Mouse (Mus musculus) right cerebral cortex, postnatal 36 days (tissue): ENCODE measurements around the gene Tekt5.

Source experiments
- DNase-seq, 2 experiments: peaks; one replicate each; pipeline ENCODE4 v3.0.0; 2022; ENCODE audit warnings: low spot score in 2 of 2, mixed read lengths in 1 of 2

Gene Tekt5

DNA sequence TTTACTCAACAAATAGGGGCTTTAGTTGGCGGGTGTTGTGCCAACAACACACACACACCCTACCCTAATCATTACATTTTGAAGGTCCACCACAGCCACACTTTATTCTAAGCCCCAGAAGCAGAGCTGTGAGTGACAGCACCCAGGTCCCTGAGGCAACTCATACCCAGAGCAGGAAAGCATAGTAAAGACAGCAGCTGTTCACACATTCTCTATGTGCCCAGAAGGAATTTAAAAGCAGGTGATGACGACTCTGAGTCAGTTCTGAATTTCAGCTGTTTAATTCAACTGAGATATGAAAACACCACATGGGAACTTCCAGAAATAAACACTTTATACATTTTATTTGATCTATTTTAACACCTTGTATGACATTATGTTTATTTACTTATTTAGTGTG, 15.8 kb downstream of the Tekt5 start:
- peak in 1 of 2 experiments; percentile 42 for DNase-seq

GRCm38 (mm10) chr16:10377286-10377685, 18.0 kb downstream of the Tekt5 start:
- DNase-seq = no peak

DNA sequence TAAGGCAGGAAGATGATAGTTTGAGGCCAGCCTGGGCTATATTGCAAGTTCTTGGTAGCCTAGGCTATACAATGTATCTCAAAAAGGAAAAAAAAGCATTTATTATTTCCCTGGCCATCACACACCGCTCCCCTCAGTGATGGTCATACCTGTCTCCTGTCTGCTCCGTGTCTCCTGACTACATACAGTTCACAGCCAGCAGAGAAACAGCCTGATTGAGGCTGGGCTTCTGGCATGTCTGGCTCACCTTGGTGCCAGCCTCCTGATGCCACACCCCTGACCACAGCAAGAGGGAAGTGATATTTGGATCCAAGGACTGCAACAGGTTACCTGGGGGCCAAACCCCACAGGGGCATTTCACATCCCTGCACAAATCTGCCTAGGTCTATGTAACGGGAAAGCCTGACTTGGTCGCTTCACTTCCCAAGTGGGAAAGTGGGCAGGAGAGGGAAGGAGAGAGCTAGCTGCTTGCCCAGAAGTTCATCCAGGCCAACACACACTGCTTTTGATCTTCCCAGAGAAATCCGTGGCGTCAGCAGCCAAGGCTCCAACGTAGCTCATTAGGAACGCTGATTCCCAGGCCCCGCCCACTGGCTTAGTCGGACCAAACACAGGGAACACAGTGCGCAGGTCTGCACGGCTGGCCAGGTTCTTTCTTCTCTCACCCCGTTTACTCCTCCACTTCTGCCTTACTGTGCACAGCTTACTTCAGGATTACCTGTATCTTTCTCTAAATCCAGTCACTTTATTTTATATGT, 20.9 kb downstream of the Tekt5 start:
- DNase-seq = no peak

DNA sequence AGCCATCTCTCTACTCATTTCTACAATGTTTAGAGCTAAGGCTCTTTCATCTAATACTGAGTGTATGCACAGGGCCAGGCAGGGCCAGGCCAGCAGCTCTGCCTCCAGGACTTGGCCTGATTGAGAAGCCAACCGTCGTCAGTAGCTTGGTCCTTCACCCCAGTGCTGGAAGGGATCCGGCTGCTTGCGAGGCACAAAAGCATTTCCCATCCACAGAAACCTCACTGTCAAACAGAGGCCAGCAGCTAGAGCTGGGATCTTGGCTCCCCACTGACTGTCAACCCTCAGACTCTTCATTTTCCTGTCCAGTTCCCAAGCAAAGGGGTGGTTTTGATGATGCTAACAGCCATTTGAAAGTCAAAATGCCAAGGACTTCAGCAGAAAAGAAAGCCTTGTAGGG, 22.9 kb downstream of the Tekt5 start:
- no peak for DNase-seq

GRCm38 (mm10) chr16:10369996-10370395, 25.3 kb downstream of the Tekt5 start:
- DNase-seq = no peak

DNA sequence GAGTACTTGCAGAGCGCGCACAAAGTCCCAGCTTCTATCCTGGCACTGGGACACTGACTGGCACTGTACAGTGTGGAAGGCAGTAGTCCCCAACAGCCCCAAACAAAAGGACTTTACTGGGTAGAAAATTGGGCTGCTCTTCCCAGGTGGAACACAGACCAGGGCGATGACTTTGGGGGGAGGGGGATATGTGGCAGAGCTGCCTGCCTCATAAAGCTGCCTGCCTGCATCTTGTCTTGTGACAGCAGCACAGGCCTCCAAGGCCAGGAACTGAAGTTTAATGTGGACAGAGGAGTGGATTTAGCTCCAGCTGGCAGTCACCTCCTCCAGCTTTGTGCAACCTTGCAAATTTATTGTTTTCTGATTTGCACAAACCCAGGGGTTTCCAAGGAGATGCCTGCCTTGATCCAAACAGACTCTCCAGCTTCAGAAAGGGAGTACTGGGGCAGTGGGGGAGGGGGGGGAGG, 25.8 kb downstream of the Tekt5 start:
- DNase-seq = no peak

GRCm38 (mm10) chr16:10366240-10367217, 28.8 kb downstream of the Tekt5 start:
- DNase-seq = peak in 1 of 2 experiments; percentile 25

DNA sequence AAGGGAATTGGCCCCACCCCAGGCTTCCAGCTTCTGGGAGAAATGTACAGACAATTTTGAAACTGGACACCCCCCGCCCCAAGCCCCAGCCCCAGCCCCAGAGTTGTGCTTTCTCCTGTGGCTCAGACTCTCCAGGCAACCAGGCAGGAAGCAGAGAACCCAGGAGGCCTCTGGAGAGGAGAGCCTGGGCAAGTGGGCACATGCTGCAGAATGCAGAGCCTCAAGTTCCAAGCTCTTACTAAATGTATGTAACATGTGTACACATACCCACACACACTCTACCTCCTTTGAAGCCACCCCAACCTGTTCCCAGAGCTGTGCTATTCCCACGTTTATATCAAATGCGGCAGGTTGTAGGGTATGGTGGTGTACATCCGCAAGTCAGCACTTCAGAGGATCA, 29.5 kb downstream of the Tekt5 start:
- no peak for DNase-seq

DNA sequence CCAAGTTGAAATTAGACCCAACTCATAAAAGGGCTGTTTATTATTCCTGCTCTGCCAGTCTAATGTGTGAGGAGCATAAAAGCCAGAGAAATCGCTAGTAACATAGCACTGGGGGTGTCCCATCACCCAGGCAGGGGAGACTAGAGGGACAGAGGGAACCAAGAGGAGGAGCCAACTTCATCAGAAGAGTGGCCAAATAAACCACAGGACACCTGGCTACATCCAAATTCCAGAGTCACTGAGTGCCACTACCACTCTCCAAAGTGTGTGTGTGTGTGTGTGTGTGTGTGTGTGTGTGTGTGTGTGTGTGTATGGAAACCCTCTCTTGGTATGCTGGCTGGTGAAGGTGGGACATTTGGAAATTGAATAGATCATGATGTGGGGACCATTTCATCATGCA, 32.2 kb downstream of the Tekt5 start:
- no peak for DNase-seq

DNA sequence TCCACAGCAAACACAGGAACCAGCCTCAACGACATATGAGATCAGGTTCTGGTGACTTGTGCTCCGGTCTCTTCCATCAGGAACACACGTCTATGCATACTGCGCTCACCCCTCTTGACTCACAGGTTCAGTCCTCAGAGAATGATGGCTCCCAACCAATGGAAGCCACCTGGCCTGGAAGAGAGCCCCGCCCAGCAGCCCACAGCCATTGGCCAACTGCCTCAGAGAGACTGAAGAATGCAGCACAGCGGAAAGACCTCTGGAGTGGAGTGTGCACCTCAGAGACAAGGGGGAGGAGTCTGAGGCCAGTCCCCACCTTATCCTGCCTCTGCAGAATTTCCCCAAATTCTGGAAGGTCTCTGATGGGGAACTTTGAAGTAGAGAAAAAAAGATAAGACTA, 36.0 kb downstream of the Tekt5 start:
- no peak for DNase-seq

DNA sequence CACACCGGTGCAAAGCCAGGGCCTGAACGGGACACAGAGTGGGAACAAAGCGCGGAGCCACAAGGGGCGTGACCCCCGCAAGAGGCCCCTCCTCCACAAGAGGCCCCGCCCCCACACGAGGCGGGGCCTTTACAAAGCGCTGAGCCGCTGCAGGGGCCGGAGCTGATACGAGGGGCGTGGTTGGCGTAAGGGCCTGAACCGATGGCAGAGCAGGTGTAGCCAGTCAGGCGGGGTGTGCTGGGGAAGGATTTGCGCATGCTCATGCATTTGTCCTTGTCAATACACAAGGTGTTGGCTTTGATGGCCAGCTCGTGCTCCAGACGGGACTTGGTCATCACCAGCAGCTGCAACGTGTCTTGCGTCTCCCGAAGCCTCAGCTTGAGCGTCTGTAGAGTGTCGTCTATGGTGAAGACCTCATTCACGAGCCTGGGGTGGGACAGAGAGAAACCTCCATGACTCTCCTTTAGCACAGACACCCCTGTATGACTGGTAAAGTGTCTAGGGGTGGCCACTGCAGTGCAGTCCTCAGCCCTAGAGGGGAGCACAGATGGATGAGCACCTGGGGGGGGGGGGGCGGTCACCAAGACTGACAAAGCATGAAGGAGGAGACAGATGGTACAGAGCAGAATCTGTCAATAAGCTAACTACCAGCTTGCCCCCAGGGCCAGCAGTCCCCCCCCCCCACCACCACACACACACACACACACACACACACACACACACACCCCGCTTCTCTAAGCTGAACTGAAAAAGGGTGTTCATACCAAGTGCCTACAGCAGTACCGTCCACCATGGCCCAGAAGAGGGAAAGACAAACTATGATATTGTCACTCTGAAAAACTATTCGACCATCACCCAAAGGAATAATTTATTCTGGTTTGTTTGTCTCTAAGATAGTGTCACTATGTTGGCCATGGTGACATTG, 37.0 kb downstream of the Tekt5 start:
- DNase-seq = no peak

DNA sequence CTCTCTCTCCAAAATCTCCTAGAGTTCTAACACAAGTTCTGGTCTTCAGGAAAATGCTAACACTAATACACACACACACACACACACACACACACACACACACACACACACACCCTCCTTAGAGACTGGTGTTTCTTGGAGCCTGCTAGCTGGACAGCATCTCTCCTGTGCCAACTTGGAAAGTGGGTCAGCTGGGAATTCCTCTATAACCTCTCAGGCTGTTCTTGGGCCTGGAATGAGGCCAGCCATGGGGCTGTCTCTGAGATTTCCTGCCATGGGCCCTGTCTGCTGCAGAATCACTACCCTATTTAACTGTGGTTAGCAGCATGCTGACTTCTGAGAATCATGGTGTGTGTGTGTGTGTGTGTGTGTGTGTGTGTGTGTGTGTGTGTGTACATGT, 40.3 kb downstream of the Tekt5 start:
- peak in 1 of 2 experiments; percentile 30 for DNase-seq

DNA sequence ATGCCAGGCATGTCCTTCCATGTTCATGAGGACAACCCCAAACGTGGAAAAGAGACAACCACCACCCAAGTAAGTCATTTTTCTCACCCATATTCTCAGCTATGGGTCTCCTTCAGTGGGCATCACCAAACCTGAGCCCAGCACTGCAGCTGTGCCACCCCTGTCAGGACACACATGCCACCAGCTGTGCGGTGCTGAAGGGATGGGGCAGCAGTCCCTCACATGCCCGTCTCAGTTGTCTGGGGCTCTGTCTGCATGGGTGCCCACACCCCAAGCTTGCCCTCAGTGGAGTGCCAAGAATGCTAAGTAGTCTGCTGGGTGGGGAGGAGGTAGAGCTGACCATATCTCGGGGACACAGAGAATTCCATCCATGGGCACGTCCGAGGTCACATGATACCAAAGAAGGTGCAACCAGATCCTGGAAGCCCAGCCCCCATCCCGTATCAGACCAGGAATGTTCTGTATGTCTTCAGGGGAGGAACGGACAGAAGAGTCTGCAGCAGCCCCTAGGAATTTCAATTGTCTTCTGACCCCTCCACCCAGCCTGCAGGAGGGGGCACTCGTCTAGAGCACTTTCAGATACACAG, 44.1 kb downstream of the Tekt5 start:
- DNase-seq = no peak

DNA sequence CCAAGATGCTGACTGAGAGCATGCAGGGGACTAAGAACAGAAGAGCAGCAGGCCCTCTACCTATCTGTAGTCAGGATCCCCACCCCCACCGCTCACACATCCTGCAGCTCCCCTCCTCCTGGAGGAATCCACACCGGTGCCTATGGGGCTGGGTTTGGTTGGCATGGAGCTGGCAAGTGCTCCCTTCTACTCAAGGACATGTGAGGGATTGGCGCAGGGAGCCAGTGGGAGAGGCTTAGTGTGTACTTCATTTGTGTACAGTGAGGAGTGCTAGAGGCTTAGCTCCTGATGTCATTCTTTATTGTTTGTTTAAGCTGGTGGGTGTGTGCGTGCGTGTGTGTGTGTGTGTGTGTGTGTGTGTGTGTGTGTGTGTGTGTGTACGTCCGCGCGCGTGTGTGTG, 45.4 kb downstream of the Tekt5 start:
- DNase-seq = no peak

DNA sequence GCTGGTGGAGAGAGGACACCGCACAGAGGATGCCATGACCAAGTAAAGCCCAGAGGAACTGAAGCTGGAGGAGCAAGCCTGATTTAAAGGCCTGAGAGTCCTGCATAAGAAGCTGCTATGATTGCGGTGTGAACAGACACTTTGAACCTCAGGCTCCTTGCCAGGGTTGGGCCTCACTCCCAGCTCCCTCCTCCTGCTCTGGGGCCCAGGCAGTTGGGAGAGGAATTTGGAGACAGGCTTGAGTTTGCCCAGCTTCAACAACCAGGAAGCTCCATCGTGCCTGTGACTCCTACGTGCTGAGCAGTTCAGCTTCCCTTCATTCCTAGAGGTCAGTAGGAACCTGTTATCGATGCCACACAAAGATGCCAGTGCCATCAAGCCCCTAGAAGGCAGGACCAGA, 45.9 kb downstream of the Tekt5 start:
- DNase-seq = no peak

GRCm38 (mm10) chr16:10347551-10347950, 47.7 kb downstream of the Tekt5 start:
- DNase-seq = no peak

DNA sequence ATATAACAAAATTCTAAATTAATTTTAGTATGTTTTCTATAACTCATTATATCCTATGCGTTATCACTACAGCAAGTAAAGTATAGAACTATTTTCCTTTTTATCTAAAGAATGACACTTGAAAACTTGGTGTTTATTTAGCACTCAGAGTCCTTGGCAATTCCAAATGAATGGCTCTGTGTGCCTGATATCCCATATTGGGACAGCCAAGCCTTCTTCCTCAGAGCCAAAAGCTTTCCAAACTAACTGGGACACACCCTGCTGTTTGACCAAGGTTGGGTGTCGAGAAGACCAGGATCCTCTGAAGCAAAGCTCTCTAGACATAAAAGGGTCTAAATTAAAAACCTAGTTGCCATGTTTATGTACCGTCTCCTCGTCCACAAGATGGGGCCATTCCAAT, 54.2 kb downstream of the Tekt5 start:
- no peak for DNase-seq

DNA sequence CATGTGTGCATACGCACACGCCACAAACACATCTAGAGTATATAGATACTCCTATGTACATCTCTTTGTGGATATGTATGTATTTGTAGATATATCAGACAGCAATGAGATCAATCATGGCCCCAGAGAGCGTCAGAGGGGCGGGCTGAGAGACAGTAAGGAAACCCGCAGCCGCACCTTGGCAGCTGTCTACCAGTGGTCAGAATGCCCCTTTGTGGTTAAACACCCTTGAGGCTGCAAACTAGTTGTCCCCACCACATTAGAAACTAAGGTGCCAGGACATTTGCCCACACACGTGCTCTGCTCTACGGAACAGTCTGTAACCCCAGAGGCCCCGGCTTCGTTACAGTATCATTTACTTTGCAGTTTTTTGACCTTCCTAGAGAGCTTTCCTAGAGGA, 55.4 kb downstream of the Tekt5 start:
- no peak for DNase-seq

DNA sequence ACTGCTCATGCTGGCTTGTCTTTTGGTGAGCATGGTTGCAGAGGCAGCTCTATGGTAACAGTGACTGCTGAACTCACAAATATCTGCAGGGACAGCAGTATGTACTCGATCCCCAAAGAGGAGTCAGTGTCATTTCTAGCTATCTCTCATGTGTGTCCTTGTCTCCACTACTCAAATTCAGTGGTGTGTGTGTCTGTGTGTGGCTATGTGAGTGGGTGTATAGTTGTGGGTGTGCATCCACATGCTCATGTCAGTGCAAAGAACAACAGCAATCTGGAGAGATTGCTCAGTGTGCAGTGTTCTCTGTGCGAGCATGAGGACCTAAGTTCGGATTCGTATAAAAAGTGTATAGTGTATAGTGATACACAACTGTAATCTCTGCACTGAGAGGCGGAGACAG, 56.7 kb downstream of the Tekt5 start:
- DNase-seq = peak in 1 of 2 experiments; percentile 35

DNA sequence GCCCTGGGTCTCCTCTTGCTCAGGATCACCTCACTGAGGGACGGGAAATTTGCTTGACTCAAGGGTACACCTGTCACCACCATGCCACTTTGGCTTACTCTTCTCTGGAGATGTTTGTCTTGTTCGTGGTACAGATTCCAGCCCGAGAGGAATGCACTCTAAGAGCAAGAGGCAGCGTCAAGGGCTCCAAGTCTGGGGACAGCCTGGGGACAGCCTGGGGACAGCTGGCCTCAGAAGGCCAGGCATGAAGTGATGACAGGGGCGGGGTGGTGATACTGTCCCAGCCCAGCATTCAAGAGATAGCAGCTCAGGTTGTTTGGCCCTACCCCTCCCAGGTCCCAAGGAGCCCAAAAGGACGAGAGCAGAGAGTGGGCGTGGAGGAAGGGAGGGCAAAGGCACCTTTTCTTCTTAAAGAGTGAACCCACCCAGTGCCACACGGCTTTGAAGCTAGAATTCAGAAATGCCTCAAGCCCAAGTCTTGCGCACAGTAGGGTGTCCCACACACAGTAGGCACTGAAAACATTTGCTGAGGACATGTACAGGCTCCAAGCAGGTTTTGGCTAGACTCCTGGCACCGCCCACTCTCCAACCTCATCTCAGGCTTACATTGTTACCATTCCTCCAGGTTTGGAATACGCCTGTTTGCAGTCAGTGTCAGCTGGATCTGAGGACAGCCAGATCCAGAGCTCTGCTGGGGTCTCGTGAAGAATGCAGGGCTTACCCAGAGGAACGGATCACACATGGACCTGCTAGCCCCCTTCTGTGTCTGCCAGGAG, 57.7 kb downstream of the Tekt5 start:
- no peak for DNase-seq
